Mouse (Mus musculus) limb, embryonic 14.5 days (tissue): ENCODE results near the gene Ddx31. TPM values are rescaled to one million over a fixed set of nuclear protein-coding genes. Genes with fewer than 3 reads are reported as not detected.

Experiments used
- ATAC-seq: fragments of 200-750 bp; cut with Nextera tagmentation; 2 replicates; pipeline ENCODE4 v1.8.0; 2017; ENCODE audit warnings: low read depth, moderate number of reproducible peaks, moderate TSS enrichment; ENCODE audit not compliant: low FRiP score
- DNase-seq: peaks from one replicate; pipeline ENCODE4 v3.0.0-alpha.2; 2015; ENCODE audit warnings: low spot score
- H3K27ac ChIP-seq: fragments of 300-500 bp; sonication (generic); replicated peaks from 2 replicates; pipeline ENCODE4 v1.5.1; 2014; ENCODE audit warnings: low read depth, mild to moderate bottlenecking, low read length, moderate library complexity, mixed read lengths
- H3K27me3 ChIP-seq: fragments of 300-500 bp; sonication (generic); 2 replicates; pipeline ENCODE4 v1.6.1; 2014; ENCODE audit warnings: low read length, mixed read lengths; ENCODE audit not compliant: control insufficient read depth, insufficient read depth
- H3K36me3 ChIP-seq: fragments of 300-500 bp; sonication (generic); 2 replicates; pipeline ENCODE4 v1.6.1; 2014; ENCODE audit warnings: mild to moderate bottlenecking, low read length, moderate library complexity, mixed read lengths; ENCODE audit not compliant: control insufficient read depth, insufficient read depth
- H3K4me1 ChIP-seq: fragments of 300-500 bp; sonication (generic); 2 replicates; pipeline ENCODE4 v1.6.1; 2014; ENCODE audit warnings: antibody characterized with exemption, low read length, mixed read lengths; ENCODE audit not compliant: control insufficient read depth, insufficient read depth
- H3K4me2 ChIP-seq: fragments of 300-500 bp; sonication (generic); replicated peaks from 2 replicates; pipeline ENCODE4 v1.6.1; 2014; ENCODE audit warnings: low read depth, mild to moderate bottlenecking, low read length, moderate library complexity; ENCODE audit not compliant: severe bottlenecking
- H3K4me3 ChIP-seq: fragments of 300-500 bp; sonication (generic); replicated peaks from 2 replicates; pipeline ENCODE4 v1.5.1; 2014; ENCODE audit warnings: low read length
- H3K9ac ChIP-seq: fragments of 300-500 bp; sonication (generic); 2 replicates; pipeline ENCODE4 v1.6.1; 2014; ENCODE audit warnings: mild to moderate bottlenecking, low read depth, low read length, moderate library complexity; ENCODE audit not compliant: severe bottlenecking
- H3K9me3 ChIP-seq: fragments of 300-500 bp; sonication (generic); 2 replicates; pipeline ENCODE4 v1.6.1; 2016; ENCODE audit warnings: low read length; ENCODE audit not compliant: control insufficient read depth
- POLR2A ChIP-seq: fragments of 200-500 bp; IDR thresholded peaks from 2 replicates; pipeline ENCODE4 v1.8.0; 2012; ENCODE audit warnings: inconsistent platforms, mild to moderate bottlenecking, moderate library complexity, borderline replicate concordance; ENCODE audit not compliant: insufficient read depth, insufficient read length; ENCODE audit errors: extremely low read depth
- WGBS: fragments of 180-500 bp; shearing (Covaris S2); extraction: QIAGEN DNeasy Blood & Tissue Kit; methylation state at CpG from one replicate; pipeline ENCODE4 v1.1.7; 2014; 5-methylcytosine and 5-hydroxymethylcytosine counted together
- polyA plus RNA-seq, 2 experiments: library from polyadenylated mRNA; depleted of rRNA in 1 of 2; stranded (reverse) in 1 of 2; unstranded in 1 of 2; fragments of >200 nt; fragmentation: Nextera tagmentation in 1 of 2; extraction: Ambion mirVana in 1 of 2; gene quantifications; 2 replicates each; pipeline versions ENCODE4 v1.2.1 to v1.2.3; 2012 to 2014

The Ddx31 gene
- polyA plus RNA-seq, 2 experiments: 13.1 to 13.3 TPM

DNA sequence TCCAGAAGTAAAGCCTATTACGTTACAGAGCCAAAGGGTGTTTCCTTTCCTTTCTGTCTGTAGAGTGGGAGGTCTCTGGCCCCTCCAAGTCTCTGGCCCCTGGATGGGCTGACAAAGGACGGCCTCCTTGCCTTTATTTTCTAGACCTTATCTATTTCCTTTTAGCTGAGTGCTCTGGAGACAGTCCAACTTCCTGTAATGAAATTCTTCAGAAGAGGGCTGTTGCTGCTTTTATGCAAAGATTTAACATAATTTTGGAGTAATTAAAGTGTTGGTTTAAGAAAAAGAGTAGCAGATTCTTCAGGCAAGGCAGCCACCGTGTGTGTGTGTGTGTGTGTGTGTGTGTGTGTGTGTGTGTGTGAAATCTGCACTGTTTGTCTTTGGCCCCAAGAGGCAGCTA lies 41.8 kb upstream of the Ddx31 start:
- Histone ChIP-seq H3K9me3 (no peaks in the 10 kb centered on the region), H3K4me3 (no peak overlapping the region), H3K4me1 (peaks cover 7% of the 10 kb centered on the region), H3K27ac (no peak overlapping the region), H3K36me3 (no peaks in the 10 kb centered on the region), H3K9ac (no peak overlapping the region), H3K4me2 (no peak overlapping the region), H3K27me3 (no peaks in the 10 kb centered on the region)
- DNase-seq (no peak), ATAC-seq (no peak)
- WGBS: 26% methylated on average over 3 of the region's 3 CpGs
- no peak for TF ChIP-seq POLR2A

DNA sequence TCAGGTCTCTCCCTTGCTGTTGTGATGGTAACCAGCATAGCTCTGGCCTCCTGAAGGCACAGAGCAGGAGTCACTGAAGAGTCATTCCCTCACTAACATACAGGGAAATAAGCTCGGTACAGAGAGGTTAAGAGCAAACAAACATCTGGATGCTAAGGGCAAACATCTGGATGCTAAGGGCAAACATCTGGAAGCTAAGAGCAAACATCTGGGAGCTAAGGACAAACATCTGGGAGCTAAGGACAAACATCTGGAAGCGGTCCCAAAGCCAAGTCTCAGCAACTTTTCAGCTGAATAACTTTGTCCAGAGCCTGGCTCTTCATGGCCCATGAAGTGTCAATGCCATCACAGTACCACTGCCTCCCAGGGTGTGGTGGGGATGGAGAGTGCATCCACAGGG lies 40.6 kb upstream of the Ddx31 start:
- H3K4me3 ChIP-seq: no peak overlapping the region
- TF ChIP-seq POLR2A: no peak
- H3K9me3 ChIP-seq: no peaks in the 10 kb centered on the region
- no peaks in the 10 kb centered on the region for H3K27me3 ChIP-seq
- 19% methylated on average over 2 of the region's 2 CpGs for WGBS
- no peak for ATAC-seq
- H3K9ac ChIP-seq: no peak overlapping the region
- no peak for DNase-seq
- H3K4me2 ChIP-seq: no peak overlapping the region
- no peak overlapping the region for H3K27ac ChIP-seq
- H3K4me1 ChIP-seq: peaks cover 7% of the 10 kb centered on the region
- H3K36me3 ChIP-seq: no peaks in the 10 kb centered on the region

DNA sequence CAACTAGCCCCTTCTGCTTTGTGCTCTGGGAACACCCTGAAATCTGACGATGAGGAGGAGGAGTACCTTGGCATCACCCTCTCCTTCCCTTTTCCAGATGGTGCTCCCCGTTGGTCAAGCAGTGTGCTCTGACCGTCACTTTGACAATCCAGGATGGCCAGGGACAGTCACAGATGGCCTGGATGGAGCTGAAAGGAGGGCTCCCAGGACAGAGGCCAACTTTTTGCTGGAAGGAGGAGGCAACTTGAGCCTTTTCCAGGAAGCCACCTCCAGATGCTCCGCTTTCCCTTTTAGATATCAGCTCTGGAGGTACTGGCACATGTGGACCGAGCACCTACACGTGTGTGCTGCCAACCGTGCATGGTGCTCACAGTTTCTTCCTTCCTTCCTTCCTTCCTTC lies 36.8 kb upstream of the Ddx31 start:
- TF ChIP-seq POLR2A: no peak

DNA sequence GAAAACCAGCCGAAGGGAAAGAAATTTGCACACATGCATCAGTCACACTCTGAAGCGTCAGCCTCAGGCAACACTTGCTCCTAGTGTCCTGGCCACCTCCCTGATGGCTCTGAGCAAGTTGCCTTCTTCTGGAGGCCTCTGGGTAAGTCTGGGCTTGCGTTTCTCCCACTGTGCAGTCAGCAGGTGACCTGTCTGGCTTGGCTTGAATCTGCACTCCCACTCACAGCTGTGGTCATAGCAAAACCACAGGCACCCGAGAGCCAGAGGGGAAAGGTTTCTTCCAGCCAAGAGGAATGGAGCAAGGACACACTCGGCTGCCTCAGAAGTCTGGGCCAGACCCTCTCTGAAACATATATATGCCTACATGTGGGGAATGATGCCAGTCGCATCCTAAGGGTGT lies 31.4 kb upstream of the Ddx31 start:
- Histone ChIP-seq H3K27ac (no peak overlapping the region), H3K4me1 (no peaks in the 10 kb centered on the region), H3K27me3 (no peaks in the 10 kb centered on the region), H3K9me3 (no peaks in the 10 kb centered on the region), H3K4me3 (no peak overlapping the region), H3K36me3 (no peaks in the 10 kb centered on the region), H3K9ac (no peak overlapping the region), H3K4me2 (no peak overlapping the region)
- TF ChIP-seq POLR2A: no peak
- no peak for DNase-seq
- no peak for ATAC-seq
- 73% methylated on average over 6 of the region's 6 CpGs for WGBS

More for the DNA sequence above, 36.8 kb upstream of the Ddx31 start:
- 0 out of 2 replicates have a peak, but pooled peaks cover 3% of the 10 kb centered on the region for H3K4me1 ChIP-seq
- H3K4me3 ChIP-seq: no peak overlapping the region
- H3K9me3 ChIP-seq: no peaks in the 10 kb centered on the region
- no peaks in the 10 kb centered on the region for H3K27me3 ChIP-seq
- no peak overlapping the region for H3K9ac ChIP-seq
- DNase-seq (no peak), ATAC-seq (no peak)
- WGBS: 90% methylated on average over 7 of the region's 7 CpGs
- H3K27ac ChIP-seq: no peak overlapping the region
- H3K4me2 ChIP-seq: no peak overlapping the region
- H3K36me3 ChIP-seq: no peaks in the 10 kb centered on the region

DNA sequence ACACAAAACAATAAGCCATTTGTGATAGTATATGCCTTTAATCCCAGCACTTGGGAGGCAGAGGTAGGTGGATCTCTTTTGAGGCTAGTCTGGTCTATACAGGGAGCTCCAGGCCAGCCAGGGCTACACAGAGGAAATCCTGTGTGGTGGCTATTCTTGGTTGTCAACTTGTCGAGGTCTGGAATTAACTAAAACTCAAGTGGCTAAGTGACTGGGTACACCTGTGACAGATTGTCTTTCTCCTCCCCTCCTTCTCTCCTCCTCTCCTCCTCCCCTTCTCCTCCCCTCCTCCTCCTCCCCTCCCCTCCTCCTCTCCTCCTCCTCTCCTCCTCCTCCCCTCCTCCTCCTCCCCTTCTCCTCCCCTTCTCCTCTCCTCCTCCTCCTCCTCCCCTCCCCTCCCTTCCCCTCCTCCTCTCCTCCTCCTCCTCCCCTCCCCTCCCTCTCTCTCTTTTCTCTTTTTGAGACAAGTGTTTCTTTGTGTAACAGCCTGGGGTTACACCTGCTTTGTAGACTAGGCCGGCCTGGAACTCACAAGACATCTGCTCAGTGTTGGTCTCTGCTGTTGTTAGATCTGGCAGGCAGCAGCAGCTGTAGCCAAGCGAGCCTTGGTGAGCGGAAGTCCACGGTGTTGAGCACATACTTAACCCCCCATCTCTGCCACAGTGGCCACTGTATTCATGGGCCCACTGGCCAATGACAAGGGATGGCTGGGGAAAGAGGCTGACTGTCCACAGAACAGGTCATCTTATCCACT lies 29.8 kb upstream of the Ddx31 start:
- ATAC-seq: no peak
- Histone ChIP-seq H3K4me3 (no peak overlapping the region), H3K4me2 (no peak overlapping the region), H3K27me3 (no peaks in the 10 kb centered on the region), H3K4me1 (no peaks in the 10 kb centered on the region), H3K9ac (no peak overlapping the region), H3K36me3 (no peaks in the 10 kb centered on the region), H3K27ac (no peak overlapping the region), H3K9me3 (no peaks in the 10 kb centered on the region)
- 55% methylated on average over 5 of the region's 5 CpGs for WGBS
- DNase-seq: no peak
- no peak for TF ChIP-seq POLR2A
